In the genomic region with DNA sequence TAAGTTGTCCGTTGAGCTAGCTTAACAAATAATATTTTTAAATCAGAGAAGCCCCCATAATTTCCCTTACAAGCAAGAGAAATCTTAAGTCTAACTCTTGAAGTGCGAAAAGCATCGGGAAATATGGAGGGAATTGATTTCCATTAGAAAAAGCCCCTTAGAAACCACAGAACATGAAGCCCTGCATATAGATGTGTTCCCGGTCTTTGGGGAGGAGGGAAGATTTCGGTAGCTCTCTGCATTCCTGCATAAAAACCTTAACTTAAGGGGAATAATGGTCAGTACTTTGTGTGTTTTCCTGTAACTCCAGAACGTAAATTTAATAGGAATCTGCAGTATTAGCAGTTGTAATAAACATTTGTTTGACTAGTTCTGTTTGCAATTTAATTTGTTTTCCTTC, we compare ENCODE assay signal across 8 mouse cellular contexts.
A peak's percentile ranks its signal among the peaks of the same experiment; 100 is the strongest.
DNase-seq lines count a peak whose midpoint lies in the region; ATAC-seq lines count a peak whose summit lies in the region.

No protein-coding gene starts in this region.

- peak overlapping the region; percentile 79 for H3K9ac ChIP-seq in heart, embryonic 16.5 days (ENCODE audit: low read length)
- peak overlapping the region; percentile 80 for H3K9ac ChIP-seq in hindbrain, embryonic 13.5 days
- peak overlapping the region; percentile 69 for H3K9ac ChIP-seq in midbrain, embryonic 14.5 days (replicated peaks; ENCODE audit: low read length)

- peak overlapping the region; percentile 78 for H3K4me2 ChIP-seq in heart, embryonic 16.5 days (ENCODE audit: low read depth, low read length)
- peak overlapping the region; percentile 68 for H3K4me2 ChIP-seq in hindbrain, embryonic 13.5 days
- peak overlapping the region; percentile 60 for H3K4me2 ChIP-seq in midbrain, embryonic 14.5 days (ENCODE audit: low read length)

- H3K4me1 ChIP-seq in heart, embryonic 16.5 days (ENCODE audit: control insufficient read depth, insufficient read depth, low read length): peaks cover 16% of the 10 kb centered on the region
- peaks cover 30% of the 10 kb centered on the region for H3K4me1 ChIP-seq in hindbrain, embryonic 13.5 days (replicated peaks)
- peaks cover 32% of the 10 kb centered on the region for H3K4me1 ChIP-seq in midbrain, embryonic 14.5 days (ENCODE audit: control insufficient read depth, insufficient read depth, low read length)

- H3K27me3 ChIP-seq in heart, embryonic 16.5 days (ENCODE audit: control insufficient read depth, insufficient read depth, low read length): no peaks in the 10 kb centered on the region
- H3K27me3 ChIP-seq in hindbrain, embryonic 13.5 days: no peaks in the 10 kb centered on the region
- no peaks in the 10 kb centered on the region for H3K27me3 ChIP-seq in midbrain, embryonic 14.5 days (ENCODE audit: control insufficient read depth, insufficient read depth, low read length)

- ATAC-seq in heart, embryonic 16.5 days (replicated peaks; ENCODE audit: extremely low read depth, insufficient read depth, low FRiP score): no peak
- ATAC-seq in hindbrain, embryonic 13.5 days (ENCODE audit: low FRiP score): no peak
- no peak for ATAC-seq in midbrain, embryonic 14.5 days (ENCODE audit: low FRiP score, low TSS enrichment)

- DNase-seq in heart, postnatal 14 days: no peak
- peak; percentile 41 for DNase-seq in brain, adult 2 months (ENCODE audit: low read depth, low spot score)
- peak; percentile 74 for DNase-seq in midbrain, embryonic 14.5 days
- DNase-seq in testis, postnatal 10 days (ENCODE audit: low spot score): no peak
- DNase-seq in right cerebral cortex, postnatal 10 days (ENCODE audit: low spot score in 2 of 2): no peak
- DNase-seq in left cerebral cortex, postnatal 10 days (ENCODE audit: extremely low spot score in 1 of 2, low spot score in 2 of 2): no peak

- peak overlapping the region; percentile 82 for H3K4me3 ChIP-seq in heart, embryonic 16.5 days (ENCODE audit: low read length)
- H3K4me3 ChIP-seq in hindbrain, embryonic 13.5 days: peak overlapping the region; percentile 45
- H3K4me3 ChIP-seq in midbrain, embryonic 14.5 days (replicated peaks; ENCODE audit: low read depth, low read length): peak overlapping the region; percentile 42

- peak overlapping the region; percentile 98 for H3K27ac ChIP-seq in heart, embryonic 16.5 days (ENCODE audit: low read length)
- peak overlapping the region; percentile 100 for H3K27ac ChIP-seq in hindbrain, embryonic 13.5 days
- peak overlapping the region; percentile 99 for H3K27ac ChIP-seq in midbrain, embryonic 14.5 days (replicated peaks; ENCODE audit: low read depth, low read length)

- H3K36me3 ChIP-seq in heart, embryonic 16.5 days (ENCODE audit: control insufficient read depth, insufficient read depth): no peaks in the 10 kb centered on the region
- H3K36me3 ChIP-seq in hindbrain, embryonic 13.5 days: no peaks in the 10 kb centered on the region
- H3K36me3 ChIP-seq in midbrain, embryonic 14.5 days (ENCODE audit: control insufficient read depth, insufficient read depth, low read length): no peaks in the 10 kb centered on the region

- no peaks in the 10 kb centered on the region for H3K9me3 ChIP-seq in heart, embryonic 16.5 days (replicated peaks; ENCODE audit: control insufficient read depth, low read length)
- H3K9me3 ChIP-seq in hindbrain, embryonic 13.5 days: no peaks in the 10 kb centered on the region
- H3K9me3 ChIP-seq in midbrain, embryonic 14.5 days (ENCODE audit: control insufficient read depth, low read length): no peaks in the 10 kb centered on the region

- whole genome bisulfite sequencing in heart, embryonic 16.5 days: under 1% methylated on average over 6 of the region's 6 CpGs
- 0% methylated on average over 6 of the region's 6 CpGs for whole genome bisulfite sequencing in hindbrain, embryonic 13.5 days
- under 1% methylated on average over 6 of the region's 6 CpGs for WGBS in midbrain, embryonic 14.5 days

- intact Hi-C loops in heart, postnatal 14 days (cut with DNase I): loop anchor here (5.0 kb wide), 1 partner anchor 679 kb away; a partner anchor contains a TSS
- intact Hi-C loops in left cerebral cortex, postnatal 10 days (cut with DNase I): loop anchor here (5.0 kb wide), 1 partner anchor 104 kb away; no protein-coding TSS in a partner anchor

Comparison
In these comparisons a context has a peak if more than half of its experiments do, and no peak if none do; other contexts are left out.
1. DNase-seq: peak in brain, adult 2 months (single experiment) and midbrain, embryonic 14.5 days (single experiment); none in heart, postnatal 14 days (0 of 2), testis, postnatal 10 days (single experiment), right cerebral cortex, postnatal 10 days (0 of 2) and left cerebral cortex, postnatal 10 days (0 of 2).
2. Peak in every context shown above with its lines, with median percentiles within 50 percentile points of each other: H3K27ac ChIP-seq, H3K4me2 ChIP-seq, H3K4me3 ChIP-seq and H3K9ac ChIP-seq.